Mouse (Mus musculus) ES-Bruce4 (cell line): Measurements from ENCODE around the gene Ado. TPM values are rescaled to one million over a fixed set of nuclear protein-coding genes. Genes with fewer than 3 reads are reported as not detected.
A peak's percentile ranks its signal among the peaks of the same experiment; 100 is the strongest.

Experiments used
- H3K27ac ChIP-seq: 2 replicates; pipeline ENCODE4 v1.5.1; 2012; ENCODE audit warnings: low read length, inconsistent platforms; ENCODE audit not compliant: insufficient read depth
- H3K27me3 ChIP-seq: 2 replicates; pipeline ENCODE4 v1.6.1; 2012; ENCODE audit warnings: mild to moderate bottlenecking, low read length, inconsistent platforms; ENCODE audit not compliant: control insufficient read depth, poor library complexity, insufficient read depth, severe bottlenecking
- H3K36me3 ChIP-seq: 2 replicates; pipeline ENCODE4 v1.6.1; 2012; ENCODE audit warnings: inconsistent platforms, mild to moderate bottlenecking, low read length, moderate library complexity; ENCODE audit not compliant: control insufficient read depth, poor library complexity, insufficient read depth, severe bottlenecking
- H3K4me1 ChIP-seq: one replicate; pipeline ENCODE4 v1.8.1; 2011; ENCODE audit warnings: low read length; ENCODE audit not compliant: control insufficient read depth, insufficient read depth
- H3K4me3 ChIP-seq: 2 replicates; pipeline ENCODE4 v1.5.1; 2011; ENCODE audit warnings: low read depth, mild to moderate bottlenecking, low read length
- H3K9ac ChIP-seq: 2 replicates; pipeline ENCODE4 v1.6.1; 2012; ENCODE audit warnings: low read depth, mild to moderate bottlenecking, inconsistent platforms; ENCODE audit not compliant: poor library complexity, severe bottlenecking
- H3K9me3 ChIP-seq: replicated peaks from 2 replicates; pipeline ENCODE4 v1.6.1; 2012; ENCODE audit warnings: mild to moderate bottlenecking, low read length, inconsistent platforms; ENCODE audit not compliant: control insufficient read depth, poor library complexity, insufficient read depth, severe bottlenecking
- CTCF ChIP-seq: IDR thresholded peaks from one replicate; pipeline ENCODE4 v1.8.1; 2011; ENCODE audit warnings: low read depth, low read length
- EP300 ChIP-seq: IDR thresholded peaks from 2 replicates; pipeline ENCODE4 v1.6.1; 2011; ENCODE audit warnings: low read depth, low read length; ENCODE audit not compliant: insufficient read depth
- POLR2A ChIP-seq: IDR thresholded peaks from one replicate; pipeline ENCODE4 v1.8.1; 2011; ENCODE audit warnings: low read length; ENCODE audit not compliant: insufficient read depth
- polyA plus RNA-seq: library from polyadenylated mRNA; stranded (reverse); fragments of >200 nt; gene quantifications from 2 replicates; pipeline ENCODE4 v1.2.4, GENCODE M21; 2011; ENCODE audit warnings: low read depth; ENCODE audit not compliant: missing spikeins, insufficient read depth, insufficient read length

The Ado gene
- polyA plus RNA-seq, 1 experiment: 32.4 TPM

DNA sequence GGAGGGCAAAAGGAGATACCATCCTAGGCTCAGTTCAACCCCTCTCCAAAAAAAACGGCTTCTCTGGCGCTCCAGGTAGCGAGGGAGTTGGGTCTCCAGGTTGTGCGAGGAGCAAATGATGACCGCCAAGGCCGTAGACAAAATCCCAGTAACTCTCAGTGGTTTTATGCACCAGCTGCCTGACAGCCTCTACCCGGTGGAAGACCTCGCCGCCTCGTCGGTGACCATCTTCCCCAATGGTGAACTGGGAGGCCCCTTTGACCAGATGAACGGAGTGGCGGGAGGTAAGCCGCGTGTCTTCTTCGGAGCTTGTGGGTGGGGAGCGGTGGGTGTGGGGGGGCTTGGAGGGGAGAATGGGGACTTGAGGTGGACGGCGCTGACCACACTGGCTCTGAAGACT, 10.6 kb downstream of the Ado start:
- TF ChIP-seq CTCF (no peak), EP300 (no peak), POLR2A (no peak)
- no peaks in the 10 kb centered on the region for H3K36me3 ChIP-seq
- H3K4me1 ChIP-seq: no peaks in the 10 kb centered on the region
- peak overlapping the region; percentile 75 for H3K9ac ChIP-seq
- H3K9me3 ChIP-seq: no peaks in the 10 kb centered on the region
- H3K4me3 ChIP-seq: peak overlapping the region; percentile 65
- H3K27ac ChIP-seq: no peak overlapping the region
- peaks cover 31% of the 10 kb centered on the region for H3K27me3 ChIP-seq

GRCm38 (mm10) chr10:67537151-67537994, 11.4 kb downstream of the Ado start:
- Histone ChIP-seq H3K27ac (no peak overlapping the region), H3K36me3 (no peaks in the 10 kb centered on the region), H3K4me3 (peak overlapping the region; percentile 69), H3K9me3 (no peaks in the 10 kb centered on the region), H3K4me1 (no peaks in the 10 kb centered on the region), H3K27me3 (peaks cover 31% of the 10 kb centered on the region), H3K9ac (peak overlapping the region; percentile 75)
- TF ChIP-seq CTCF (no peak), POLR2A (no peak), EP300 (no peak)

DNA sequence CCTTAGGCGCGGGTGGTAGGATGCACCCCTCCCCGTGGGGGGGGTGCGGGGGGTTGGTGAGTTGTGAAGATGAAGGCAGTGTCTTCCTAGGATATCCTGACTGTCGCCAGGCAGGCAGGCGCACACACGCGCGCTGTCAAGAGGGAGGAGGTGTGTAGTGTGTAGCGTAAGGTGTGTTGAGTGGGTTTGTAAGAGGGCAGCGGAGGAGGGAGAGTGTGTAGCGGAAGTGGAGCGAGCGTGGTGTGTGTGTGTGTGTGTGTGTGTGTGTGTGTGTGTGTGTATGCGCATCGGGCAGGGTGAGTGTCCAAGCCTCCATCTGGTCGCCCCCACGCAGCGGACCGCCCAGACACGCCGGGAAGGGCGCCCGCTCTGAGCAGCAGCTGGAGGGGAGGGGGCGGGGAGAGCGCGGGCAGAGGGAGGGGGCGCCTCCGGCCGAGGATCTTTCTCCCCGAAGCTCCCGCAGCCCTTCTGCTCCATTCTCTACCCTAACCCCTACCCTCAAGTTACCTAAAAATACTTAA, 12.1 kb downstream of the Ado start:
- peak overlapping the region; percentile 75; the same call in 1 of the 2 replicates for H3K9ac ChIP-seq
- H3K27ac ChIP-seq: no peak overlapping the region
- H3K9me3 ChIP-seq: no peaks in the 10 kb centered on the region
- H3K36me3 ChIP-seq: no peaks in the 10 kb centered on the region
- H3K4me3 ChIP-seq: peak overlapping the region; percentile 68
- H3K4me1 ChIP-seq: no peaks in the 10 kb centered on the region
- peaks cover 31% of the 10 kb centered on the region for H3K27me3 ChIP-seq
- TF ChIP-seq EP300 (no peak), POLR2A (no peak), CTCF (no peak)

- Histone ChIP-seq H3K9ac (peak overlapping the region; percentile 6; the same call in 1 of the 2 replicates), H3K27ac (no peak overlapping the region), H3K9me3 (no peaks in the 10 kb centered on the region), H3K4me1 (no peaks in the 10 kb centered on the region), H3K27me3 (peaks cover 31% of the 10 kb centered on the region), H3K36me3 (no peaks in the 10 kb centered on the region), H3K4me3 (peak overlapping the region; percentile 68)
- no peak for TF ChIP-seq POLR2A
- TF ChIP-seq CTCF: peak; percentile 54
These were observed 12.8 kb downstream of the Ado start for GRCm38 (mm10) chr10:67535972-67536371.

DNA sequence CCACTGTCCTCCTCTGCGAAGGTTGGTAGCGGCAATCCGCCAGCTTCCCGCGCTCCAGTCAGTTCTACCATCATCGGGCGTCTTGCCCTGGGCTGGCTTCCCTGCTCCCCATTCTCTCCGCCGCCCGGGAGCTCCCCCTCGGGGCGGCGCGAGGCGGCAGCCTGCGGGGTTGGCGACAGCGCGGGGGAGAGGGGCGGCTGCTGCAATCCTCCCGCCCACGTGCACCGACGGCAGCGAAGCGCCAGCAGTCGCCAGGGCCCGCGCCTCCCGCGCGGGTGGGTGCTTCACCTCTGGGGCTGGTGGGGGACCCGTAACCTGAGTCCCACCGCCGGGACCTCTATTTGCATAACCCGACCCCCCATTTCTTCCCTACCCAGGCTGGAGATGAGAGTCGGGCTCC, 13.5 kb downstream of the Ado start, which contains the start of gene Egr2:
Egr2 (plus strand) TSS at position 220 of the 400 bp plus-strand sequence.
- Histone ChIP-seq H3K27me3 (peaks cover 31% of the 10 kb centered on the region), H3K36me3 (no peaks in the 10 kb centered on the region), H3K4me1 (no peaks in the 10 kb centered on the region), H3K9me3 (no peaks in the 10 kb centered on the region), H3K27ac (no peak within 1 kb of the TSS), H3K4me3 (peak within 1 kb of the TSS; percentile 68), H3K9ac (peak within 1 kb of the TSS; percentile 6; the same call in 1 of the 2 replicates)
- no peak for TF ChIP-seq EP300
- no peak for TF ChIP-seq POLR2A

GRCm38 (mm10) chr10:67529769-67530168, 19.0 kb downstream of the Ado start:
- Histone ChIP-seq H3K4me3 (no peak overlapping the region), H3K4me1 (no peaks in the 10 kb centered on the region), H3K27ac (no peak overlapping the region), H3K36me3 (no peaks in the 10 kb centered on the region), H3K27me3 (0 out of 2 replicates have a peak, but pooled peaks cover 6% of the 10 kb centered on the region), H3K9me3 (no peaks in the 10 kb centered on the region), H3K9ac (no peak overlapping the region)
- TF ChIP-seq EP300 (no peak), POLR2A (no peak), CTCF (no peak)
